Mouse (Mus musculus): ENCODE measurements at regions not wholly inside any gene's neighbourhood (a gene's known extent, or its start where the extent isn't known, plus 50 kb on each side); places are given as distances from the start of the nearest gene placed in this dataset.
A peak's percentile ranks its signal among the peaks of the same experiment; 100 is the strongest.

GRCm38 (mm10) chr8:116315410-116315809 lies 189.4 kb upstream of the Dynlrb2 start:
- no peak for DNase-seq
- intact Hi-C loops (cut with DNase I): no loop called here

- no peak for DNase-seq
- intact Hi-C loops (cut with DNase I): no loop called here
Measured at GRCm38 (mm10) chr8:116314429-116315092, 190.2 kb upstream of the Dynlrb2 start.

- intact Hi-C loops (cut with DNase I): no loop called here
- no peak for DNase-seq
Measured at GRCm38 (mm10) chr8:116298891-116299290, 205.9 kb upstream of the Dynlrb2 start.

GRCm38 (mm10) chr8:116290671-116291245 lies 214.0 kb upstream of the Dynlrb2 start:
- intact Hi-C loops (cut with DNase I): no loop called here
- DNase-seq: no peak

GRCm38 (mm10) chr8:116289237-116289636 lies 215.5 kb upstream of the Dynlrb2 start:
- intact Hi-C loops (cut with DNase I): no loop called here
- DNase-seq: no peak

- DNase-seq: no peak
- intact Hi-C loops (cut with DNase I): no loop called here
Measured at GRCm38 (mm10) chr8:116283990-116284389, 220.8 kb upstream of the Dynlrb2 start.

GRCm38 (mm10) chr8:116282341-116282740 lies 222.4 kb upstream of the Dynlrb2 start:
- no peak for DNase-seq
- intact Hi-C loops (cut with DNase I): no loop called here

GRCm38 (mm10) chr8:116275014-116275413 lies 229.8 kb upstream of the Dynlrb2 start:
- intact Hi-C loops (cut with DNase I): no loop called here
- no peak for DNase-seq

- DNase-seq: no peak
- intact Hi-C loops (cut with DNase I): no loop called here
Measured at GRCm38 (mm10) chr8:116271238-116271637, 233.5 kb upstream of the Dynlrb2 start.

GRCm38 (mm10) chr8:116269393-116269792 lies 235.4 kb upstream of the Dynlrb2 start:
- DNase-seq: no peak
- intact Hi-C loops (cut with DNase I): no loop called here

- DNase-seq: no peak
- intact Hi-C loops (cut with DNase I): no loop called here
Measured at GRCm38 (mm10) chr8:116268685-116269084, 236.1 kb upstream of the Dynlrb2 start.

- intact Hi-C loops (cut with DNase I): no loop called here
- peak; percentile 31 to 48 for DNase-seq
Measured at GRCm38 (mm10) chr8:116268161-116268560, 236.6 kb upstream of the Dynlrb2 start.

- DNase-seq: no peak
- intact Hi-C loops (cut with DNase I): no loop called here
Measured at GRCm38 (mm10) chr8:116267021-116267420, 237.8 kb upstream of the Dynlrb2 start.

GRCm38 (mm10) chr8:116265591-116265990 lies 239.2 kb upstream of the Dynlrb2 start:
- intact Hi-C loops (cut with DNase I): no loop called here
- no peak for DNase-seq

GRCm38 (mm10) chr8:116264078-116264477 lies 240.7 kb upstream of the Dynlrb2 start:
- no peak for DNase-seq
- intact Hi-C loops (cut with DNase I): no loop called here

GRCm38 (mm10) chr8:116261286-116261685 lies 243.5 kb upstream of the Dynlrb2 start:
- intact Hi-C loops (cut with DNase I): no loop called here
- no peak for DNase-seq

- no peak for DNase-seq
- intact Hi-C loops (cut with DNase I): no loop called here
Measured at GRCm38 (mm10) chr8:116255398-116255797, 249.4 kb upstream of the Dynlrb2 start.

- no peak for DNase-seq
- intact Hi-C loops (cut with DNase I): no loop called here
Measured at GRCm38 (mm10) chr8:116252455-116253216, 252.1 kb upstream of the Dynlrb2 start.

GRCm38 (mm10) chr8:116248398-116248797 lies 256.4 kb upstream of the Dynlrb2 start:
- intact Hi-C loops (cut with DNase I): no loop called here
- DNase-seq: no peak

GRCm38 (mm10) chr8:116243493-116243892 lies 261.3 kb upstream of the Dynlrb2 start:
- DNase-seq: no peak
- intact Hi-C loops (cut with DNase I): no loop called here

- intact Hi-C loops (cut with DNase I): no loop called here
- no peak for DNase-seq
Measured at GRCm38 (mm10) chr8:116242972-116243371, 261.8 kb upstream of the Dynlrb2 start.

- intact Hi-C loops (cut with DNase I): no loop called here
Measured at GRCm38 (mm10) chr8:116241987-116242242, 262.9 kb upstream of the Dynlrb2 start.

More at GRCm38 (mm10) chr8:116241987-116242242, 262.9 kb upstream of the Dynlrb2 start:
- no peak for DNase-seq

All from heart, postnatal 14 days (tissue).